Mouse (Mus musculus) forebrain, embryonic 16.5 days (tissue): Measurements from ENCODE around the gene 6430548M08Rik. TPM values are rescaled to one million over a fixed set of nuclear protein-coding genes. Genes with fewer than 3 reads are reported as not detected.
A peak's percentile ranks its signal among the peaks of the same experiment; 100 is the strongest.

Source experiments
- ATAC-seq: fragments of 200-750 bp; cut with Nextera tagmentation; 2 replicates; pipeline ENCODE4 v1.8.0; 2017; ENCODE audit warnings: mild to moderate bottlenecking, moderate library complexity
- H3K27ac ChIP-seq: fragments of 300-500 bp; sonication (generic); 2 replicates; pipeline ENCODE4 v1.5.1; 2014; ENCODE audit warnings: low read length, control low read depth
- H3K27me3 ChIP-seq: fragments of 300-500 bp; sonication (generic); replicated peaks from 2 replicates; pipeline ENCODE4 v1.6.1; 2014; ENCODE audit warnings: low read length; ENCODE audit not compliant: control insufficient read depth, insufficient read depth
- H3K36me3 ChIP-seq: fragments of 300-500 bp; sonication (generic); 2 replicates; pipeline ENCODE4 v1.6.1; 2014; ENCODE audit not compliant: control insufficient read depth, insufficient read depth
- H3K4me1 ChIP-seq: fragments of 300-500 bp; sonication (generic); replicated peaks from 2 replicates; pipeline ENCODE4 v1.6.1; 2014; ENCODE audit warnings: low read length; ENCODE audit not compliant: control insufficient read depth, insufficient read depth
- H3K4me2 ChIP-seq: fragments of 300-500 bp; sonication (generic); 2 replicates; pipeline ENCODE4 v1.6.1; 2014; ENCODE audit warnings: mild to moderate bottlenecking, low read length, control low read depth
- H3K4me3 ChIP-seq: fragments of 300-500 bp; sonication (generic); replicated peaks from 2 replicates; pipeline ENCODE4 v1.5.1; 2014; ENCODE audit warnings: mild to moderate bottlenecking, low read length, control low read depth
- H3K9ac ChIP-seq: fragments of 300-500 bp; sonication (generic); replicated peaks from 2 replicates; pipeline ENCODE4 v1.6.1; 2014; ENCODE audit warnings: low read depth, low read length, control low read depth
- H3K9me3 ChIP-seq: fragments of 300-500 bp; sonication (generic); 2 replicates; pipeline ENCODE4 v1.6.1; 2016; ENCODE audit warnings: low read length; ENCODE audit not compliant: control insufficient read depth
- WGBS: fragments of 180-500 bp; shearing (Covaris S2); extraction: QIAGEN DNeasy Blood & Tissue Kit; methylation state at CpG from one replicate; pipeline ENCODE4 v1.1.7; 2014; 5-methylcytosine and 5-hydroxymethylcytosine counted together
- polyA plus RNA-seq: library from polyadenylated mRNA; unstranded; fragments of >200 nt; fragmentation: Nextera tagmentation; extraction: Ambion mirVana; gene quantifications from 2 replicates; pipeline ENCODE4 v1.2.1, GENCODE M21; 2015

6430548M08Rik gene
- polyA plus RNA-seq, 1 experiment from 2014 or later: 27.5 TPM

- 19% methylated on average over 5 of the region's 5 CpGs for WGBS
Observed at GRCm38 (mm10) chr8:120167821-120168220, 53.9 kb downstream of the 6430548M08Rik start.

GRCm38 (mm10) chr8:120169119-120169518 is 55.2 kb downstream of the 6430548M08Rik start:
- Histone ChIP-seq H3K27me3 (no peaks in the 10 kb centered on the region), H3K9ac (no peak overlapping the region), H3K36me3 (no peaks in the 10 kb centered on the region), H3K27ac (no peak overlapping the region), H3K4me2 (no peak overlapping the region), H3K4me1 (peaks cover 10% of the 10 kb centered on the region), H3K9me3 (no peaks in the 10 kb centered on the region), H3K4me3 (no peak overlapping the region)
- no peak for ATAC-seq
- 45% methylated on average over 8 of the region's 8 CpGs for WGBS

More at GRCm38 (mm10) chr8:120167821-120168220, 53.9 kb downstream of the 6430548M08Rik start:
- peaks cover 10% of the 10 kb centered on the region for H3K4me1 ChIP-seq
- no peak overlapping the region for H3K4me2 ChIP-seq
- H3K9me3 ChIP-seq: no peaks in the 10 kb centered on the region
- H3K4me3 ChIP-seq: no peak overlapping the region
- no peaks in the 10 kb centered on the region for H3K36me3 ChIP-seq
- no peak overlapping the region for H3K9ac ChIP-seq
- H3K27me3 ChIP-seq: no peaks in the 10 kb centered on the region
- H3K27ac ChIP-seq: no peak overlapping the region
- ATAC-seq: 0 out of 2 replicates have a peak, but pooled peaks have one; percentile 33

GRCm38 (mm10) chr8:120173195-120173594 is 59.2 kb downstream of the 6430548M08Rik start:
- Histone ChIP-seq H3K4me2 (no peak overlapping the region), H3K36me3 (no peaks in the 10 kb centered on the region), H3K4me3 (no peak overlapping the region), H3K9me3 (no peaks in the 10 kb centered on the region), H3K4me1 (peaks cover 24% of the 10 kb centered on the region), H3K9ac (no peak overlapping the region), H3K27me3 (no peaks in the 10 kb centered on the region), H3K27ac (no peak overlapping the region)
- no peak for ATAC-seq
- WGBS: 83% methylated on average over 1 of the region's 1 CpGs

GRCm38 (mm10) chr8:120174606-120175005 is 60.7 kb downstream of the 6430548M08Rik start:
- ATAC-seq: no peak
- Histone ChIP-seq H3K9ac (no peak overlapping the region), H3K9me3 (no peaks in the 10 kb centered on the region), H3K4me3 (no peak overlapping the region), H3K27ac (no peak overlapping the region), H3K27me3 (no peaks in the 10 kb centered on the region), H3K4me1 (peaks cover 28% of the 10 kb centered on the region), H3K36me3 (no peaks in the 10 kb centered on the region), H3K4me2 (no peak overlapping the region)
- WGBS: 50% methylated on average over 18 of the region's 18 CpGs

- 0 out of 2 replicates have a peak overlapping the region, but pooled peaks have one; percentile 16 for H3K4me2 ChIP-seq
- peak overlapping the region; percentile 60; the same call in 1 of the 2 replicates for H3K27ac ChIP-seq
- peak; percentile 13; the same call in 1 of the 2 replicates for ATAC-seq
- H3K27me3 ChIP-seq: no peaks in the 10 kb centered on the region
- H3K9me3 ChIP-seq: no peaks in the 10 kb centered on the region
- no peak overlapping the region for H3K9ac ChIP-seq
- WGBS: 9% methylated on average over 4 of the region's 4 CpGs
- H3K36me3 ChIP-seq: no peaks in the 10 kb centered on the region
- H3K4me3 ChIP-seq: no peak overlapping the region
- peaks cover 33% of the 10 kb centered on the region for H3K4me1 ChIP-seq
Observed at GRCm38 (mm10) chr8:120176605-120177004, 62.7 kb downstream of the 6430548M08Rik start.

GRCm38 (mm10) chr8:120177318-120178123 is 63.6 kb downstream of the 6430548M08Rik start, which contains the start of gene Fam92b:
Gene Fam92b, minus strand, starts transcription at chr8:120177466.
- Histone ChIP-seq H3K4me2 (peak within 1 kb of the TSS; percentile 47), H3K36me3 (no peaks in the 10 kb centered on the region), H3K9ac (peak within 1 kb of the TSS; percentile 37), H3K9me3 (no peaks in the 10 kb centered on the region), H3K27me3 (no peaks in the 10 kb centered on the region), H3K4me1 (peaks cover 33% of the 10 kb centered on the region), H3K27ac (peak within 1 kb of the TSS; percentile 69), H3K4me3 (no peak within 1 kb of the TSS)
- ATAC-seq: peak; percentile 82
- under 1% methylated on average over 16 of the region's 26 CpGs for WGBS

- H3K9ac ChIP-seq: no peak overlapping the region
- 5% methylated on average over 10 of the region's 10 CpGs for WGBS
- H3K4me3 ChIP-seq: no peak overlapping the region
- no peaks in the 10 kb centered on the region for H3K27me3 ChIP-seq
- H3K27ac ChIP-seq: no peak overlapping the region
- peaks cover 33% of the 10 kb centered on the region for H3K4me1 ChIP-seq
- H3K36me3 ChIP-seq: no peaks in the 10 kb centered on the region
- no peaks in the 10 kb centered on the region for H3K9me3 ChIP-seq
- H3K4me2 ChIP-seq: peak overlapping the region; percentile 47; the same call in 1 of the 2 replicates
- no peak for ATAC-seq
Observed at GRCm38 (mm10) chr8:120178124-120178514, 64.2 kb downstream of the 6430548M08Rik start.

GRCm38 (mm10) chr8:120179027-120179431 is 65.1 kb downstream of the 6430548M08Rik start:
- Histone ChIP-seq H3K4me2 (peak overlapping the region; percentile 37), H3K9ac (no peak overlapping the region), H3K4me3 (no peak overlapping the region), H3K36me3 (no peaks in the 10 kb centered on the region), H3K27ac (0 out of 2 replicates have a peak overlapping the region, but pooled peaks have one; percentile 5), H3K27me3 (no peaks in the 10 kb centered on the region), H3K9me3 (no peaks in the 10 kb centered on the region), H3K4me1 (peaks cover 33% of the 10 kb centered on the region)
- WGBS: 0% methylated on average over 10 of the region's 10 CpGs
- ATAC-seq: peak; percentile 79

- Histone ChIP-seq H3K9me3 (no peaks in the 10 kb centered on the region), H3K4me1 (peaks cover 45% of the 10 kb centered on the region), H3K27ac (no peak overlapping the region), H3K36me3 (no peaks in the 10 kb centered on the region), H3K9ac (no peak overlapping the region), H3K4me3 (no peak overlapping the region), H3K27me3 (no peaks in the 10 kb centered on the region), H3K4me2 (no peak overlapping the region)
- WGBS: 34% methylated on average over 7 of the region's 7 CpGs
- no peak for ATAC-seq
Observed at GRCm38 (mm10) chr8:120180445-120180970, 66.6 kb downstream of the 6430548M08Rik start.
